Mouse (Mus musculus) urinary bladder, postnatal 14 days (tissue): ENCODE data around the gene Tas1r3.

Source experiments
- DNase-seq: peaks from one replicate; pipeline ENCODE4 v3.0.0; 2021; ENCODE audit warnings: low spot score

Tas1r3 gene

DNA sequence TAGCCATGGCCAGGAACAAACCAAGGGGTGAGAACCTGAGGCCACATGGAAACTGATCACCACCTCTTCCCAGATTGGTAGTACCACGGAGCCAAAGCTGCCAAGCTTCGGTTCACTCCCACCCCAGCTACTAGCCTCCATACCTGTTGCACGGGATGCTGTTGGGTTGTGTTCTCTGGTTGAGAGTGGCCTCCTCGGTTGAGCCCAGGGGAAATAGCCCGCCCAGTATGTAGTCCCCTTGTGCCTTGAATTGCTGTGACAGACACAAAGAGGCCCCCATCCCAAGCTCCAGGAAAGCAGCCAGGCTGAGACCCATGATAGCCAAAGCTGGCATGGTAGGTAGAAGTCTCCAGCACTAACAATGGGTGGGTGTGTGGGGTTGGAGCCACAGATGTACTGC lies at the start of gene Tas1r3:
Gene Tas1r3 (minus strand): TSS at position 362 of the 400 bp plus-strand sequence.
- no peak for DNase-seq

DNA sequence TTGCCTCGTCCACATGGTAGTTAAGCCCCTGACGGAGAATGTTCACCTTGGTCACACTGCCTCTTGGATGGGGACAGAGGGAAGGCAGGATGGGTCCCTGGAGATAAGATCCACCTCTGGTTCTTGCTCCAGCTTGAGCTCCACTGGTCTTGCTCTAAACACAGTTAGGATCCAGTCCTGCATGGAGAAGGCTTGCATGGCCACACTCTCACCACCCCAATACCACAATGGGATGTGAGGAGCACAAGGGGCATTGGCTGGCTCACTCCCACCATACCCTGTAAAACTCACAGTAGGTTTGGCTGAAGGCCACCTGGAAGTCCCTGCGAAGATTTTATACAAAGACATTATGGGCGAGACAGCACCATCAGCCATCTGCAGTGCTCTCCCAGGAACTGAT lies 45.6 kb upstream of the Tas1r3 start:
- no peak for DNase-seq

DNA sequence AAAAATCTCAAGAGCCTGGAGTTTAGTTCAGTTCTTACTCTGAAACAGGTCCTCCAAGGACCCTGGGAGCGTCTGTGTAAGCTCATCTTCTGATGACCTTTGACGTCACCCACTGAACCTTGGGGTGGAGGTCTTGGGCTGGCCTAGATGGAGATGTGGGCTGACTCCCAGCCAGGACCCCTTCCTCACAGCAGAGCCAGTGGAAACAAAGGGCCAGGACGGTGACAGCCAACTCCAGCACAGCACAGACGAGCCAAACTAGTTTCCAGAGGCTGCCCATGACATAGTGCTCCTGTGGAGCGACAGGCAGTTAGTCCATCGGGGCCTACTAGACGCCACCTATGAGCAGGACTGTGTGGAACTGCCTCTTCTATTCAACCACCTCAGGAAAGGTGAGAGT lies 45.1 kb upstream of the Tas1r3 start:
- DNase-seq = no peak

DNA sequence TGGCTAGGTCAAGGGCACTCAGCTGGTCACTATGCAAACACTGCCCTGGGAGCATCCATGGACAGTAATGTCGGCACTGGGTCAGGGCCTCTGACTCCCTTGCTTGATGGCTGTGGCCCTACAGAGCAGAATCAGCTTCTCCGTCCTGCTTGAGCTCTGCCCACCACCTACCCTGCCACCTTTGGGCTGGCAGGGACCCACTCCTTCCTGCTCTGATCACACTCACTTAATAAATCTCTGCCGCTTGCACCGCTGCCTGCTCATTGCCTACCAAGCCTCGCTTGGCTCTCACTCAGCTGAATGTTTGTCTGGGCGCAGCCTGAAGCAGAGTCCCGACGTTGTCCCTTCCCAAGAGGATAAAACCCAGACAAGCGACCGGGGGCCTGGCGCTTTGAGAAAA lies 43.8 kb upstream of the Tas1r3 start:
- peak; percentile 2 for DNase-seq

DNA sequence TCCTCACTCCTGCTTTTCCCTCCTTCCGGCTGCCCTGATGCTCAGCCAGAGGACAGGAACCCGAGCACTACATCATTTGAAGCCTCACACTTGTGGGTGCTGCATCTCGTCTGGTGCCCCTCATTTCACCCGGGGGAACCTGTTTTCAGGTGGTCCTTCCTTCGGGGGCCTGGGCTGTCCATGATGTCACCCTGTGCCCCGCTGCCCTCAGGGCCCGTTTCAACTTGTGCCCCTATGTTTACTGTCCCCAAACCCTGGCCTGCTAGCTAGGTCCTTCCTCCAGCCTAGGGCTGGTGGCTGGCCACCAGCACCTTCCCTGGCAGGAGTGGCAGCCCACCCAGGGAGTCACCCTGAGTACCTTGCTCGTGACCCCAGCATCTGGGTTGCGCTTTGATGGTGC lies 43.0 kb upstream of the Tas1r3 start:
- DNase-seq = no peak

DNA sequence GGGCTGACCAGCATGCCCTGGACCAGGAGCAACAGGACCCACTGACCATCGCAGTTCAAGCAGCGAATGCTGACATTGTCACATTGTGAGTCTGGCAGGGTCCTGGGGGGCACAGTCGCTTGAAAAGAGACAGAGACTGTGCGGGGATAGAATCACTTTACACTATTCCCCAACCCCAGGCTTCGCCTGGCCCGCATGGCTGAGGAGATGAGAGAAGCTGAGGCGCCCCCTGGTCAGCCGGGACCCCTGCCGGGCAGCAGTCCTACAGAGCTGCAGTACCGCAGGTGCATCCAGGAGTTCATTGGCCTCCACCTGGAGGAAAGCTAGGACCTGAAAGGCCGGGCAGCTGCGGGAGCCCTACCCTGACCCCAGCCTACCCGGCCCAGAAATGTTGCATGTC lies 42.5 kb upstream of the Tas1r3 start:
- no peak for DNase-seq

DNA sequence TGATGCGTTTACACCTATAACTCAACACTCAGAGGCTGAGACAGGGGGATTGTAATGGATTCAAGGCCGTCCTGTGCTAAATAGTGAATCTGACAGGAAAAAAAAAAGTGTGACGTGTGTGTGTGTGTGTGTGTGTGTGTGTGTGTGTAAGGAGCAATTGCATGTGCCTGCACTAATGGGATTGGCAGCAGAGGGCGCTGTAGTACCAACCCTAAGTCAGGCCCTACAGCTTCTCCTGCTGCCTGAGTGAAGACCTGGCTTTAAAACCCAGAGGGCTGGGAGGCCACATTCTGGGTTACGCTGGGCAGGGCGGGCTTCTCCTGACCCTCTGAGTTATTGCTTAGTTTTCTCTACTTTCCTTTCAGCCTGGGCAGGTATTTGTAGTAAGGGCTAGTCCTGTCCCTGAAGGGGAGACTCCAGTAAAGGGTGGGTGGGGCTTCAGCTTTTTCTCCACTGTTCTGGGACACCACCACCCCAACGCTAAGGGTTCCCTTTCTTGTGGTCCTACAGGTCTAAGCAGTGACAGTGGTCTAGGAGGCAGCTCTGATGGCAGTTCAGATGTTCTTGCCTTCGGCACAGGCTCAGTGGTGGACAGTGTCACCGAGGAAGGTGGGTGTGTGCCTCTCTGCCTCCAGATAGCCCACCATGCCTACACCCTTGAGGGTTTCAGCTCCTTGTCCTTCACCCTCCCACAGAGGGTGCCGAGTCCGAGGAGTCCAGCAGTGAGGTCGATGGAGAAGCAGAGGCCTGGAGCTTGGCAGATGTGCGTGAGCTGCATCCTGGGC lies 41.3 kb upstream of the Tas1r3 start:
- peak; percentile 17 for DNase-seq

DNA sequence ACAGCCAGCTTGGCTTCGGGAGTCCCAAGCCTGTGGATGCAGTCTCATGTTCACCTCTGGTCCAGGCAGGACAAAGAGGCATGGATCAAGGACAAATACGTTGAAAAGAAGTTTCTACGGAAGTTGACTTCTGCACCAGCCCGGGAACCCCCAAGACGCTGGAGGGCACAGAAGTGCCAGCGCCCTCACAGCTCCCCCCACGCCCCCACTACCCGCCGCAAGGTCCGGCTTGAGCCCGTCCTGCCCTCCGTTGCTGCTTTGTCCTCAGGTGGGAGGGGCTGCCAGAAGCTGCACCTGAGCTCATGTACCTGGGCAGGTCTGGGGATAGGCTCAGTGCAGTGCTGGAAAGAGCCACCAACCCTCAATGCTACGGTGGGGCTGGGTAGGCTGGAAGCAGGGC lies 40.1 kb upstream of the Tas1r3 start:
- DNase-seq = no peak

DNA sequence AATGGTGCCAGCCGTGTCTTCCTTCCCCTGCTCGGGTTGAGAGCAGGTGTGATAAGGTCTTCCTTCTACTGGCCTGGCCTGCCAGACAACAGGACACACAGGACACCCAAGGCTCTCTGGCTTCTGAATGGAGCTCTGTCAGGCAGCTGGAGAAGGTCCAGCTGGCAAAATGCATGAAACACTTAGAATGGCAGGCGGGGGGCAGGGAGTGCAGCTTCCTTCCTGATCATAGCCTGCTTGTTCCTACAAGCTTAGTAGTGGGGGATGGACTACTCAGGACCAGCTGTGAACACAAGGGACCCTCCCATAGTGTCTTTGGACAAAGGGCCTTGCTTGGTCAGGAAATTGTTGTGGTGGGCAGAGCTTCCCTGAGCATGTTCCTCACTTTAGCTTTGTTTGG lies 38.0 kb upstream of the Tas1r3 start:
- peak; percentile 29 for DNase-seq

DNA sequence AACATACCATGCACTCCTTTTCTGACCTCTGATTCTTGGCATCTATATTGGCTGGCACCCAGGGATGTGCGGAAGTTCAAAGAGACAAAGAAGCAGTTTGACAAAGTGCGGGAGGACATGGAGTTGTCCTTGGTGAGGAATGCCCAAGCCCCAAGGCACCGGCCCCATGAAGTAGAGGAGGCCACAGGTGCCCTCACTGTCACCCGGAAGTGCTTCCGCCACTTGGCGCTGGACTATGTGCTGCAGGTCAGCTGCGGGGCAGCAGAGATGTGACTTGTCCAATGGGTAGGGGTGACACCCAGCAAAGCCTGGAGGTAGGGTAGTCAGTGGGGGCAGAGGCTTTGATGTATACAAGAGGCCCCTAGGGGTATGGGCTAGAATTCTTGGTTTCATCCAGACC lies 36.2 kb upstream of the Tas1r3 start:
- no peak for DNase-seq

DNA sequence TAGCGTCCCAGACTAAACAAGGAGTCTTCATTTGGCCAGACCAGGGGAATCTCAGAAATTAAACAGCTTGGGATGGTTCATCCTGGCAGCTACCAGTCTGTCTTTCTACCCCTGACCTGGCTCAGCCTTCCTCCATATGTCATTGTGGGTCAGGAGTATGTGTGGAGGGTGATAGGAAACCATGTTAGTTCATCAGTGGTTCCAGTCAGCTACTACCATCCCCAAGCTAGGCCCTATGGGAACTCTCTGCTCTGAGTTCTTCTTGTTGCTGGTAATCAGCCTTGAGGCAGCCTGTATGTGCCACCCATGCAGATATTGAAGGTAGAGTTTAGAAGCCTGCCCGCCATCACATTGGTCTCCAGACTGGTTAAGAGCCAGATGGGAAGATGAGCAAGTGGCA lies 35.2 kb upstream of the Tas1r3 start:
- no peak for DNase-seq

DNA sequence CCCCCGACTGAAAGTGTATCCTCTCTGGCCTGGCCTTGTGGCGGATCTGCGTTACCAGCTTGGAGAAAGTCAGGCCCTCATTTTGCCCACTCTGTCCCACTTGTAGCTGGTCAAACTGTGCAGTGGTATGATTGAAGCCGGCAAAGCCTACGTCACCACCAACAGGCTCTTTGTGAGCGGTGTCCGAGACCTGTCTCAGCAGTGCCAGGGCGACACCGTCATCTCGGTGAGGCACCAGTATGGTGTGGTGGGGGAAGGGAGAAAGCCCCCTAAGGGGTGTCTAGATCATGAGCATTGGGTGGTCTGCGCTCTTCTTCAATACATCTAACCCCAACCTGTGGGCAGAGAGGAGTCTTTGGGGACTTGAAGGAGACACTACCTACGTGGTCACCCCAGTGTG lies 33.3 kb upstream of the Tas1r3 start:
- no peak for DNase-seq

DNA sequence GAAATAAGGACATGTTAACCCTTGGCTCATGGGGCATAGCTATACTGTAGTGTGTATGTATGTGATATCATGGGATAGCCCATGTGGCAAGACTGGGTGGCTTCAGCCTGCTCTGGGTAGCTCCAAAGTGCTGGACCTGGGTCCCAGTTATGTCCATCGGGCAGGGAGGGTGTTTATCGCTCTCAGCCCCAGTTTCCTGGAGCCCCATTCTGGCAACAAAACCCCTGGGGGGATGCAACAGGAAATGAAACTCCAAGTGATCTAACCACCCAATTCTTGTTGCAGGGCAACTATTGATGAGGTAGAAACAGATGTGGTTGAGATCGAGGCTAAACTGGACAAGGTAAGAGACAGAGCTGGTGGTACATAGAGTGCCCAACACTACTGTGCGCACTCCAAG lies 32.7 kb upstream of the Tas1r3 start:
- no peak for DNase-seq

DNA sequence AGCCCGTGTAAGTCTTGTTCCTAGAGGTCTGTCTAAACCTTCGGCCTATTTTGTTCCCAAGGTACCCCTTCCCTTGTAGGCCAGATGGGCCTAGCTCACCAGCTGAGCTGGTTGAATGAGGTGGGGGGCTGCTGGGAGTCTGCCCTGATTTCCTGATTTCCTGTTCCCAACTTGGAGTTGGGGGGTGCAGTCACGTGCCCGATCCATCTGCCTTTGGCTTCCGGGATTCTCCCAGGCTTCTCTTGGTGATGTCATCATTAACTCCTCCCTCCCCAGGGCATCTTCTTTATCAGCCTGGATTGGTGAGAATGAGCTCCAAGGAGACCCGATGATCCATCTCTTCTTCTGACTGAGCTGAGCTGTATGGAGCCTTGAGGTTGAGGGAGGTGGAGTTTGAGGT lies 32.1 kb upstream of the Tas1r3 start:
- peak; percentile 62 for DNase-seq

DNA sequence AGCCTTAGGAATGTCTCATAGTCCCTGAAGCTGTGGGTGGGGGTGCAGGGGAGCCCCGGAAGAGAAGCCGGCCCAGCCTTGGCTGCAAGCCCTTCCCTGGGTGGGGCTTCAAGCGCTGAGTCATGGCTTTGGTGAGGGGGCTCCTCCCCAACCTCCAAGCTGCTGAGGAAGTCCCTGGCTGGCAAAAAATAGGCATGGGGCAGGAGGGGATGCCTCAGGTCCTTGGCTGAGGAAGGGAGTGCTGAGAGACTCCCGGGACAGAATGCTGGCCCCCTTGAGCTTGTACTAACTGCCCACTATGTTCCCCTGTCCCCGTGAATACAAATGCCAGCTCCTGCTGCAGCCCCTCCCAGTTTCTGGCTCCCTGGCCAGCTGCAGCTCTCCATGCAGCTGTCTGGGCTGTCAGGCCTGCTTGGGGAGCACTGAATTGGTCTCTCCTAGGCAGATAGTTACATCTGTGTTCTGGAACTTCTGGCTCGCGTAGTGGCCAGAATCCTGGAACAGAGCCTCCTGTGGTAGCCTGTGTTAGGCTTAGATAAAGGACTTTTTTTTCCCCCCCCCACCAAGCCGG lies 31.2 kb upstream of the Tas1r3 start:
- DNase-seq = peak; percentile 85

DNA sequence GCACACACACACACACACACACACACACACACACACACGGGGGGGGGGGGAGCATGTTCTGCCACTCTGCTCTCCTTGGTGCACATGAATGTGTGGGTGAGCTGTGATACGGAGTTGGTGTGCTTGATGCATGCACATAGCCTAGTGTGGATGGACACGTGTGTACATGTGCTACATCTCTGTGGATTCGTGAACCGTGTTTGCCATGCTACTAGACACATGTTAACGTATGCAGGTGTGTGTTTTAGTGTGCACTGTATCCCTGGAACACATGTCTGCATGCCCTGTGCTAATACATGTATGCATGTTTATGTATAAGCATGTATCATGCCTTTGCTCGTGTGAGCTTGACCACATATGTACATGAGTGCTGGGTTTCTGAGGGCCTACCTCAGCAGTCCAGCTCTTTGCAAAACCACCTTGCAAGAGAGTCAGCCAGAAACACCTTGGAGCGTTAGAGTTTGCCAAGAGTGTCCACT lies 30.1 kb upstream of the Tas1r3 start:
- DNase-seq = no peak

DNA sequence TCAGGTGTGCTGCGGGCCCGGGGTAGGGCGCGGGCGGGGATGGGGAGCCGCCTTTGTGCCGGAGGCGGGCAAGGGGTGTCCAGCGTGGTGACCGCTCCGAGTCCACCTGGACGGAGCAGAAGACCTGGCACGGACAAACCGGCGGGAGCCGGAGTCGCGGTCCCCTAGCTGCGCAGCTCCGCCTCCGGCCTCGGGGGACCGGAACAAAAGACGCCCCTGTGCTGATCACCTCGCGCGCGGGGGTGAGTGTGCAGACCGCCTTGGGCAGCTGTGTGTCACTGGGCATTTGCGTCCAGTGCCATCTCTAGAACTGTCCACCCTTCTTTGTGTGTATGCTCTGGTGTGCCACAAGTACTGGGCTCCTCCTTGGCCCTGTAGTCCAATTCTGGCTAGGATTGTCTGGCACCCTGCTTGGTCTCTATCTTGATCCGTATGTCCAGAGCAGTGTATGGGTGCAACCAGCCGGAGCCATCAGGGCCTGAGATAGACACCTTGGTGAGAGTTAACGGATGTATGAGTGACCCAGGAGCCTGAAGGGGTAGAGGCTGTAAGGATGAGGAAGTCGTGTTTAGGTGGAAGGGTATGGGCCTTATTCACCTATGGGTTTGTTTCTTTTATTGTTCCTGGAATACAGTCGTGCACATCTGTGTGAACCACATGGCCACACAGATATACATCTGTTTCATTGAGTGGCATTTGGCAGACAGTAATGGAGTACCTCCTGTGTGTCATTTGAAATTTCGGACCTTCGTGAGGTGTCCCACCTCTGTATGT lies 29.5 kb upstream of the Tas1r3 start:
- DNase-seq = no peak

DNA sequence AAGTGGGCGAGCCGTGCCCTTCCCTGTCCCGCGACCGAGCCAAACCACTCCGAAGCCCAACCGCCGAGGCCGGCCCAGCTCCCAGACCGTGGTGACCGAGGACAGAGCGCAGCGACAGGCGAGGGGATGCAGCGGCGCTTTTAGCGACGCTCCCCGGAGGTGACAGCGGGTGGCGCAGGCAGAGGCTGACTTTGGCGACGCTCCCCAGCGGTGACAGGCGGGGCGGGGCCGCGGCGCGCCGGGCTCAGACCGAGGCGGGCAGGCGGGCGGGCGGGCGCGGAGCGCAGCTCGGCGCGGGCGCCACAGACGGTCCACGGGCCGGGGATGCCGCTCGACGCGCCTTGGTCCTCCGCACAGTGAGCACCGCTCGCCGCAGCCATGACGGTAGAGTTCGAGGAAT lies 28.9 kb upstream of the Tas1r3 start:
- DNase-seq = peak; percentile 86

DNA sequence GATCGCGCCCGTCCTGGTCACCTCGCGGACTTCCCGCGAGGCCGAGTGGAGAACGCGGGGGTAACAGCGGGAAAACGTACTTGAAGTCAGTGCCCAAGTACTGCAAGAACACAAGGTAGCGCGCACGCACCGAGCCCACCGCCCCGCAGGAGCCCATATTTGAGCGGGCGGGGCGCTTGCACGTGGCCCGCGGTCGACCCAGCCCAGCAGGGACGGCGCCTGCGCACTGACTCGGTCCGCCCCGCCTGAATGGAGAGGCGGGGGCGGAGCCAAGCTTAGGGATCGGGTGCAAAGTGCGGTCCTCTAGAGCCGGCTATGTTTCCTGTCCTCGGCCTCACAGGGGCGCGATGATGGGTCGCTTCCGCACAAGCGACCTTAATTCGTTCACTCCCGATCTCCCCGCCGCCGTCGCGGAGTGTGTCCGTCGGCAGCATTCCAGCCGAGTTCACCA lies 28.4 kb upstream of the Tas1r3 start, which contains the start of the genes Pusl1 and Acap3:
Gene Pusl1 (minus strand): TSS at position 231 of the 451 bp plus-strand sequence.
Gene Acap3 (plus strand): TSS at position 272 of the 451 bp plus-strand sequence.
- peak; percentile 97 for DNase-seq

DNA sequence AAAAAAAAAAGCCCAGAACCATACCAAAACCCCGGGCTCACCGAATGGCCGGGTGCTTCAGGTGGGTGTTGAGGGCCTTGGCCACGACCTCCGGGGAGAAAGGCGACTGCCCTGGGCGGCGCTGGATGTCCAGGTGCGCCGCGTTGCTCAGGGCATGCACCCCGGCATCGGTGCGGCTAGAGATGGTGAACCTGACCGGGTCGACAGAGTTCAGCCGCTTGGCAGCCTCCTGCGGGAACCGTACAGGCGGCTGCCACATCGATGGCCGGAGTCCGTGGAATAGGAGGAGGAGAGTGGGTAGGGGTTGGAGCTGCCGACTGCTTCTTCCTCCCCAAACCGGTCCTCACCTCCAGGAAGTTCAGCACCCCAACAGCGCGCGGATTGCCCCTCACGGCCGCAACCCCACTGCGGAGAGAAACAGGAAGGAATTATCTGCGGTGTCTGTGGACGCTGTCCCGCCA lies 27.9 kb upstream of the Tas1r3 start:
- no peak for DNase-seq

DNA sequence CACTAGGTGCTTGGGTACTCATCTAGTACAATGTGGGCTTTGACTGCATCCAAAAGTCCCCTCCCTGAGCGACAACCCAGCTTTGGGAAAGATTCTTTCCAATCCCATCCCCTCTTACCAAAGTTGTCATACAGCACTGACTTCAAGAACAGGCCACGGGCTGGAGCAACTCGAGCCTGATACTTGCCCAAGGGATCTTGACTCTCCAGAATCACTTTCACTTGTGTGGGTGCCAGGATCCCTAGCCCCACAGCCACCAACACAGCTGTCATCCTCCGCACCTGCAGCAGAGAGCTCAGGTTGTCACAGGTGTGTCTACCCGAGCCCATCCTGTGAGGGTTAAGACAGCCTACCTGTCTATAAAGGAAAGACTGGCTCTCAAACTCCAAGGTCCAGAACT lies 26.2 kb upstream of the Tas1r3 start:
- no peak for DNase-seq

DNA sequence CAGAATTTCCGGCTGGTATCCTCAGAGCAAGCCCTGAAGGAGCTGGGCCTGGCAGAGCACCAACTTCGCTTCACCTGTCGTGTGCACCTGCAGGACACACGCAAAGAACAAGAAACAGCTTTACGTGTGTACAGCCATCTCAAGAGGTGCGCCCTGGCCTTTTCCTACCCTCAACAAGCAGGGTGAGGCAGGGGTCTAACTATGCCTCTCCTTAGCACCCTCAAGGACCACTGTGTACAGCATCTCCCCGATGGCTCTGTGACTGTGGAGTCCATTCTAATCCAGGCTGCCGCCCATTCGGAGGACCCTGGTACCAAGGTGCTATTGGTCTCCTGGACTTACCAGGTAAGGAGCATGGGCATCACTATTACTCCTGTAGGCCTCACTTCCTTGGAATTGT lies 25.0 kb upstream of the Tas1r3 start:
- no peak for DNase-seq

DNA sequence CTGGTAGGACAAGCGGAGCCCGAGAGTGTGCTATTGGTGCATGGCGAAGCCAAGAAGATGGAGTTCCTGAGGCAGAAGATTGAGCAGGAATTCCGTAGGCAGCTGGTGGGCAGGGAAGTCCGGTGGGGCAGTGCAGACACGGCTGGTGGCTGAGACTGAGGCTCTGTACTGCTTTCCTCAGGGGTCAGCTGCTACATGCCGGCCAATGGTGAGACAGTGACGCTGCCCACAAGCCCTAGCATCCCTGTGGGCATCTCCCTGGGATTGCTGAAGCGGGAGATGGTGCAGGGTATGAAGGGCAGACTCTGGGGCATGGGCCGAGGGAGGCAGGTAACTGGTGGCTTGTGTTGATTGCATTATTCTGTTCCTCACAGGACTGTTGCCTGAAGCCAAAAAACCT lies 24.5 kb upstream of the Tas1r3 start:
- no peak for DNase-seq
